Mouse (Mus musculus) thymus, postnatal 10 days (tissue): ENCODE data around the gene Pigt.

ENCODE experiments used
- DNase-seq, 2 experiments: peaks; one replicate each; pipeline ENCODE4 v3.0.0; 2021; ENCODE audit warnings: low spot score in 2 of 2

Gene Pigt

GRCm38 (mm10) chr2:164486258-164487114 lies 10.8 kb upstream of the Pigt start:
- no peak for DNase-seq

- DNase-seq = no peak
Observed at GRCm38 (mm10) chr2:164487115-164487527, 10.2 kb upstream of the Pigt start.

GRCm38 (mm10) chr2:164487812-164488211 lies 9.5 kb upstream of the Pigt start:
- DNase-seq = no peak

- DNase-seq = no peak
Observed at GRCm38 (mm10) chr2:164494126-164494525, 3.2 kb upstream of the Pigt start.

- DNase-seq = no peak
Observed at GRCm38 (mm10) chr2:164496331-164496730, 989 bp upstream of the Pigt start.

- DNase-seq = peak; percentile 17 to 20
Observed at GRCm38 (mm10) chr2:164497691-164498268, 460 bp downstream of the Pigt start.

GRCm38 (mm10) chr2:164499317-164499716 lies 2.0 kb downstream of the Pigt start:
- no peak for DNase-seq

GRCm38 (mm10) chr2:164500511-164500910 lies 3.2 kb downstream of the Pigt start:
- no peak for DNase-seq

- no peak for DNase-seq
Observed at GRCm38 (mm10) chr2:164504919-164505318, 7.6 kb downstream of the Pigt start.

GRCm38 (mm10) chr2:164505619-164506347 lies 8.5 kb downstream of the Pigt start:
- DNase-seq = no peak

GRCm38 (mm10) chr2:164507811-164508210 lies 10.5 kb downstream of the Pigt start:
- DNase-seq = no peak

GRCm38 (mm10) chr2:164510621-164511190 lies 13.4 kb downstream of the Pigt start:
- no peak for DNase-seq

- no peak for DNase-seq
Observed at GRCm38 (mm10) chr2:164512121-164512909, 15.0 kb downstream of the Pigt start.

- no peak for DNase-seq
Observed at GRCm38 (mm10) chr2:164513389-164513788, 16.1 kb downstream of the Pigt start.

GRCm38 (mm10) chr2:164514916-164515315 lies 17.6 kb downstream of the Pigt start:
- no peak for DNase-seq

- no peak for DNase-seq
Observed at GRCm38 (mm10) chr2:164515897-164516296, 18.6 kb downstream of the Pigt start.

GRCm38 (mm10) chr2:164516592-164516991 lies 19.3 kb downstream of the Pigt start:
- DNase-seq = no peak

GRCm38 (mm10) chr2:164517485-164518221 lies 20.3 kb downstream of the Pigt start:
- DNase-seq = peak; percentile 44 to 65

- DNase-seq = no peak
Observed at GRCm38 (mm10) chr2:164518266-164519170, 21.2 kb downstream of the Pigt start.

GRCm38 (mm10) chr2:164519171-164519526 lies 21.8 kb downstream of the Pigt start:
- no peak for DNase-seq
